Mouse (Mus musculus): Measurements from ENCODE around the gene Ldb1. TPM values are rescaled to one million over a fixed set of nuclear protein-coding genes. Genes with fewer than 3 reads are reported as not detected.
A peak's percentile ranks its signal among the peaks of the same experiment; 100 is the strongest.

The Ldb1 gene
- polyA plus RNA-seq (2015; fragmentation: Nextera tagmentation; extraction: Ambion mirVana) = 32.3 and 34.4 TPM in 2 replicates

GRCm38 (mm10) chr19:46044993-46045695 is at the start of gene Ldb1:
Gene Ldb1, minus strand, starts transcription at chr19:46045214.
- WGBS (ENCODE audit: insufficient replicate concordance) = under 1% methylated on average over 61 of the region's 84 CpGs
- ATAC-seq = peak; percentile 74
- H3K9me3 ChIP-seq (ENCODE audit: low read length) = no peaks in the 10 kb centered on the region
- TF ChIP-seq CTCF (IDR thresholded peaks at IDR 0.05; ENCODE audit: low read depth) (no peak), EP300 (IDR thresholded peaks at IDR 0.05; ENCODE audit: low read depth) (no peak)
- DNase-seq = peak; percentile 86
- no peaks in the 10 kb centered on the region for H3K36me3 ChIP-seq (replicated peaks; ENCODE audit: insufficient read depth, low read length)
- peak within 1 kb of the TSS; percentile 92 for H3K9ac ChIP-seq (replicated peaks)
- H3K4me2 ChIP-seq (ENCODE audit: low read depth, low read length) = peak within 1 kb of the TSS; percentile 95
- H3K27me3 ChIP-seq (ENCODE audit: insufficient read depth, low read length) = no peaks in the 10 kb centered on the region
- H3K4me1 ChIP-seq (ENCODE audit: insufficient read depth) = peaks cover 52% of the 10 kb centered on the region
- peak within 1 kb of the TSS; percentile 81 for H3K4me3 ChIP-seq (ENCODE audit: low read depth, low read length)
- peak within 1 kb of the TSS; percentile 95 for H3K27ac ChIP-seq (ENCODE audit: low read depth)

GRCm38 (mm10) chr19:46094144-46094543 is 49.1 kb upstream of the Ldb1 start:
- no peak overlapping the region for H3K27ac ChIP-seq (ENCODE audit: low read depth)
- H3K4me3 ChIP-seq (ENCODE audit: low read depth, low read length) = no peak overlapping the region
- no peak overlapping the region for H3K4me2 ChIP-seq (ENCODE audit: low read depth, low read length)
- H3K9ac ChIP-seq (replicated peaks) = no peak overlapping the region
- ATAC-seq (no peak), DNase-seq (no peak)
- TF ChIP-seq CTCF (IDR thresholded peaks at IDR 0.05; ENCODE audit: low read depth) (no peak), EP300 (IDR thresholded peaks at IDR 0.05; ENCODE audit: low read depth) (no peak)
- no peaks in the 10 kb centered on the region for H3K36me3 ChIP-seq (replicated peaks; ENCODE audit: insufficient read depth, low read length)
- no peaks in the 10 kb centered on the region for H3K27me3 ChIP-seq (ENCODE audit: insufficient read depth, low read length)
- WGBS (ENCODE audit: insufficient replicate concordance) = 85% methylated on average over 2 of the region's 2 CpGs
- H3K9me3 ChIP-seq (ENCODE audit: low read length) = no peaks in the 10 kb centered on the region
- H3K4me1 ChIP-seq (ENCODE audit: insufficient read depth) = no peaks in the 10 kb centered on the region

- Histone ChIP-seq H3K27me3 (ENCODE audit: insufficient read depth, low read length) (no peaks in the 10 kb centered on the region), H3K36me3 (replicated peaks; ENCODE audit: insufficient read depth, low read length) (no peaks in the 10 kb centered on the region), H3K4me3 (ENCODE audit: low read depth, low read length) (no peak overlapping the region), H3K27ac (ENCODE audit: low read depth) (no peak overlapping the region), H3K9ac (replicated peaks) (no peak overlapping the region), H3K4me1 (ENCODE audit: insufficient read depth) (no peaks in the 10 kb centered on the region), H3K4me2 (ENCODE audit: low read depth, low read length) (no peak overlapping the region), H3K9me3 (ENCODE audit: low read length) (no peaks in the 10 kb centered on the region)
- WGBS (ENCODE audit: insufficient replicate concordance) = 76% methylated on average over 4 of the region's 4 CpGs
- TF ChIP-seq EP300 (IDR thresholded peaks at IDR 0.05; ENCODE audit: low read depth) = no peak
- no peak for TF ChIP-seq CTCF (IDR thresholded peaks at IDR 0.05; ENCODE audit: low read depth)
- DNase-seq = no peak
- ATAC-seq = no peak
Observed at GRCm38 (mm10) chr19:46091641-46092040, 46.6 kb upstream of the Ldb1 start.

GRCm38 (mm10) chr19:46087871-46088270 is 42.9 kb upstream of the Ldb1 start:
- no peak overlapping the region for H3K4me3 ChIP-seq (ENCODE audit: low read depth, low read length)
- ATAC-seq = no peak
- no peak overlapping the region for H3K4me2 ChIP-seq (ENCODE audit: low read depth, low read length)
- no peak overlapping the region for H3K27ac ChIP-seq (ENCODE audit: low read depth)
- H3K27me3 ChIP-seq (ENCODE audit: insufficient read depth, low read length) = no peaks in the 10 kb centered on the region
- H3K4me1 ChIP-seq (ENCODE audit: insufficient read depth) = no peaks in the 10 kb centered on the region
- H3K9me3 ChIP-seq (ENCODE audit: low read length) = no peaks in the 10 kb centered on the region
- no peak overlapping the region for H3K9ac ChIP-seq (replicated peaks)
- 73% methylated on average over 7 of the region's 7 CpGs for WGBS (ENCODE audit: insufficient replicate concordance)
- no peak for TF ChIP-seq CTCF (IDR thresholded peaks at IDR 0.05; ENCODE audit: low read depth)
- TF ChIP-seq EP300 (IDR thresholded peaks at IDR 0.05; ENCODE audit: low read depth) = no peak
- DNase-seq = no peak
- H3K36me3 ChIP-seq (replicated peaks; ENCODE audit: insufficient read depth, low read length) = peaks cover 23% of the 10 kb centered on the region

- 37% methylated on average over 3 of the region's 3 CpGs for WGBS (ENCODE audit: insufficient replicate concordance)
- Histone ChIP-seq H3K27me3 (ENCODE audit: insufficient read depth, low read length) (no peaks in the 10 kb centered on the region), H3K27ac (ENCODE audit: low read depth) (no peak overlapping the region), H3K4me2 (ENCODE audit: low read depth, low read length) (no peak overlapping the region), H3K9ac (replicated peaks) (no peak overlapping the region), H3K4me3 (ENCODE audit: low read depth, low read length) (no peak overlapping the region), H3K9me3 (ENCODE audit: low read length) (no peaks in the 10 kb centered on the region), H3K36me3 (replicated peaks; ENCODE audit: insufficient read depth, low read length) (peaks cover 38% of the 10 kb centered on the region), H3K4me1 (ENCODE audit: insufficient read depth) (no peaks in the 10 kb centered on the region)
- no peak for ATAC-seq
- DNase-seq = peak; percentile 74
- TF ChIP-seq EP300 (IDR thresholded peaks at IDR 0.05; ENCODE audit: low read depth) = no peak
- peak; percentile 86 for TF ChIP-seq CTCF (IDR thresholded peaks at IDR 0.05; ENCODE audit: low read depth)
Observed at GRCm38 (mm10) chr19:46086337-46086736, 41.3 kb upstream of the Ldb1 start.

- TF ChIP-seq EP300 (IDR thresholded peaks at IDR 0.05; ENCODE audit: low read depth) (no peak), CTCF (IDR thresholded peaks at IDR 0.05; ENCODE audit: low read depth) (no peak)
- Histone ChIP-seq H3K9ac (replicated peaks) (no peak overlapping the region), H3K4me3 (ENCODE audit: low read depth, low read length) (no peak overlapping the region), H3K36me3 (replicated peaks; ENCODE audit: insufficient read depth, low read length) (peaks cover 48% of the 10 kb centered on the region), H3K4me2 (ENCODE audit: low read depth, low read length) (no peak overlapping the region), H3K4me1 (ENCODE audit: insufficient read depth) (no peaks in the 10 kb centered on the region), H3K27me3 (ENCODE audit: insufficient read depth, low read length) (no peaks in the 10 kb centered on the region), H3K9me3 (ENCODE audit: low read length) (no peaks in the 10 kb centered on the region), H3K27ac (ENCODE audit: low read depth) (no peak overlapping the region)
- DNase-seq = no peak
- WGBS (ENCODE audit: insufficient replicate concordance) = 86% methylated on average over 8 of the region's 8 CpGs
- no peak for ATAC-seq
Observed at GRCm38 (mm10) chr19:46085185-46085584, 40.2 kb upstream of the Ldb1 start.
